Mouse (Mus musculus): ENCODE results near the gene Cabin1.

DNA sequence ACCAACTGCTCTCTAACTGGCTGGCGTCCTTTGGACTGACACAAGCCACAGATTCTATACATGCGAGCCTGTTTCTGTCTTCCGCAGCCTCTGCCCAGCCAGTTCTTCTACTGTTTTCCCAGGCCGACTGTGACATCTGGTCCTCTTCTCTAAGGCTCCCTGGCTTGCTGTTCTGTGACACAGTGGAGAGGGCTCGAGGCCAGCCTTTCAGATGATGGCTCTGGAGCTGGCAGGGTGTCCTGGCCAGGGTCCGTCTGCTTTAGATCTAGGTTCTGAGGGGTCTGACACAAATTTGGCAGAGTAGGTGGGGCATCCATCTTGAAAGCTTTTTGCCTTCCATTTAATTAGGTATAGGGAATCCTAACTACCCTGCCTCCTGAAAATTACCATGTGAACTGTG lies 102.8 kb downstream of the Cabin1 start:
- no peak for TF ChIP-seq HCFC1 (IDR thresholded peaks at IDR 0.05; ENCODE audit: borderline replicate concordance, insufficient read depth, low read length)
- no peak for TF ChIP-seq MAFK (IDR thresholded peaks at IDR 0.05; ENCODE audit: insufficient read depth, low read depth, low read length)
- TF ChIP-seq ZNF384 (IDR thresholded peaks at IDR 0.05; ENCODE audit: low read depth, low read length): no peak
- TF ChIP-seq ZC3H11A (IDR thresholded peaks at IDR 0.05; ENCODE audit: borderline replicate concordance, low read depth, low read length): no peak
